Mouse (Mus musculus): ENCODE measurements around the gene Polg2.
"Not testable (repeated sequence)": the region's sequence is repeated elsewhere in the genome, so short reads cannot be mapped to it uniquely, and the experiment has no call there.

Polg2 gene

DNA sequence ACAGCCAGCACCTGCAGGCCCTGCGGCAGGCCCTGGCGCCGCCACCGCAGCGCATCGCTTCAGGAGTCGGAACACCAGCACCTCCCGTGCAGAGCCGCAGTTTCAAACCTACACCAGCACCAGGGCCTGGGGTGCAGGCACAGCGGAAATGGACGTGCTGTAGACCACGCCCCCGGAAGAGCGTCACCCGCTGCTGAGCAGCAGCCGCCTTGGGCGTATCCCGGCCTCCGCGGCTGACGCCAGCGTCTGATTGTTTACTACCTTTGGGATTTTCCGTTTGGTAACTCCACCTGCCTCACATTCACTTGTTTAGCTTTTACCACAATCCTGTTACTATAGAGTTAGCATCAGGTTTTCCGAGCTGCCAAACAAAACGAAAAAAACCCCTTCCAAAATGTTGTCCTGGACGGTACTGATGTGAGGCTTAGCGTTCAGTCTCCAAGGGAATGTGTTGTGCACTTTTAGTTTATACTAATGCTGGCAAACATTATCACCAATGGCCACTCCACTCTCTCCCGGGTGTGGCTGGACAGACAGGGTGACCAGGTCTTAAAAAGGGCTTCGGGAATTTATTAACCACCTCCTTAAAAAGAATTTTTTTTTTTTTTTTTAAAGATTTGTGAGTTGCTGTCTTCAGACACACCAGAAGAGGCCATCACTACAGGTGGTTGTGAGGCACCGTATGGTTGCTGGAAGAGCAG is at the start of gene Polg2:
Gene Polg2 (minus strand): TSS at position 150 of the 701 bp plus-strand sequence.
- DNase-seq (ENCODE audit: extremely low spot score) = peak; percentile 92

DNA sequence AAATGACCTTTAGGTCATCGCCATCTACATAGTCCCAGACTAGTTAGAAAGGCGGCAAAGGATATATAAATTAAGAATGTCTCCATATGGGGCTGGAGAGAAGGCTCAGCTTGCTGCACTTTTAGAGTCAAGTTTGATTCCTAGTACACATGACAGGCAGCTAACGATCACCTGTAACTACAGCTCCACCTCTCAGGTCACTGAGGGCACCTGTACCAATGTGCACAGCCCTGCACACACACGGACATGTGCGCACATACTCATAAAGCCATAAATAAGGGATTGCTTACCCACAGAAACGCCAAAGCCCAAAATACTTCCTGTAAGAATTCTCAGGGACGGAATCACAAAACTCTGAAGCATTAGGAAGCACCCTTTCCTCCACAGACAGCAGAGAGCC is 48.7 kb upstream of the Polg2 start:
- DNase-seq (ENCODE audit: extremely low spot score) = no peak

DNA sequence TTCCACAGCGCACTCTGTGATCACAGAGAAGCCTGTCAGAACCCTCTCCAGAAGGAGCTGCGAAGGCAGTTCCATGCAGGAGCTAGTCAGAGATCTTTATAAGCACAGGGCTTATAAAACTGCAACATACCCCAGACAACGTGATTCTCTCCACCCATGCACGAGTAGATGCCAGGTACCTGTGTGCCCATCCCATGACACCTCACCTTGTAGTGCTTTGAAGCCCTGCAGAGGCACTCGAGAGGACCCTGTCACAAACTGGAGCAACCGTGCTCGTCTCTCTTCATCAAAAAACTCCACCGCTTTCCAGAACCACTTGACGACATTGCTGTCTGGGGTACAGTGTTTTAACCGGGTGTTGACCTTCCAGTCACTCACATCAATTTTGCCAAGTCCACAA is 45.1 kb upstream of the Polg2 start:
- no peak for DNase-seq (ENCODE audit: extremely low spot score)

DNA sequence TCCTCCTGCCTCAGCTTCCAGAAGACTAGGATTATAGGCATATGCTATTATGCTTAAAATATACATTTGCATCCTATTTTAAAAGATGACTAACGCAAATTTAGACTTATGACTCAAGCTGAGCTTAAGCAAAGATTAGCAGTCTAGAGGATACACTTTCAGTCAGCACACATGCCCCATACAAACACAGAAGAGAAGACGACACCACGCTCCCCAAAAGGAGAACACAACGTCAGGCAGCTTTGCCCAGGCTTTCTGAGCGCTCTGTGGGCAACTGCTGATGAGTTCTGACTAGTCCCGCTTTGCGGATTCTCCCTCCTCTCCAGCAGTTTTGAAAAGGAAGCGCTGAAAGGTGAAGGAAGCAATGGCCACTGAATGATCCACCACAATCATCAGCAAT is 44.4 kb upstream of the Polg2 start:
- no peak for DNase-seq (ENCODE audit: extremely low spot score)

DNA sequence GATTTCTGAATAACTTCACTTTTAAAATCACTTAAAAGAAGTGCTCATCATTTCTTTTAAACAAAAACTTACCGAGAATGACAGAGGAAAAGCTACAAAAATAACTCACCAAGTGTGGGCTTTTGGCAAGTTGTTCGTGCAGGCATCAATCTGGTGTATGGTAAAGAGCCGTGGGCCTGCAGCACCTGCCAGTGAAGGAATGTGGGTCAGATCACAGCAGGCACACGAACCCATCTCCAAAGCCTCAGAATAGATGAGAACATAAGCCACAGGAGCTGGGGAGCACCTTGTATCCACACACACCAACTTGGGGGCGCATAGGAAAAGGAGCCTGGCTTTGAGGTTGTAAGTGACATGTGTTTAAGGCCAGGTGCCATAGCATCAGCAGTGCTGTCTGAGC is 43.6 kb upstream of the Polg2 start:
- no peak for DNase-seq (ENCODE audit: extremely low spot score)

DNA sequence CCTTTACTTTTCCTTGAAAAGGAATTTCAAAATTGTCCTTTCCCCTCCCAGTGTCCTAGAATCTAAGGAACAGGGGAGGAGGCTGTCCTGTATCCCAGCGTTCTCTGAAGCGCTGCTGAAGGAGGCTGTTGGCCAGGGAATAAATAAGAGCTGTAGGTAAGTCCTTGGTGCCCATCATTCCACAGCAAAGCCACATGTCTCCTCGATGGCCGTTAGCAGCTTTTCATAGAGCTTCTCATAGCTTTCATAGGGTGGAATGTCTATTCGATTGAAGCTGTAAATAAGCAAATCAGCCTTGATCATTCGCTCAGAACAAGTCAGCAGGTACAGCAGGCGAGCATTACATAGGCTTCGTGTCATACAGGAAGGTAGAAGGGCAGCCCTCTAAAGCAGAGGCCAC is 43.2 kb upstream of the Polg2 start:
- DNase-seq (ENCODE audit: extremely low spot score) = no peak

DNA sequence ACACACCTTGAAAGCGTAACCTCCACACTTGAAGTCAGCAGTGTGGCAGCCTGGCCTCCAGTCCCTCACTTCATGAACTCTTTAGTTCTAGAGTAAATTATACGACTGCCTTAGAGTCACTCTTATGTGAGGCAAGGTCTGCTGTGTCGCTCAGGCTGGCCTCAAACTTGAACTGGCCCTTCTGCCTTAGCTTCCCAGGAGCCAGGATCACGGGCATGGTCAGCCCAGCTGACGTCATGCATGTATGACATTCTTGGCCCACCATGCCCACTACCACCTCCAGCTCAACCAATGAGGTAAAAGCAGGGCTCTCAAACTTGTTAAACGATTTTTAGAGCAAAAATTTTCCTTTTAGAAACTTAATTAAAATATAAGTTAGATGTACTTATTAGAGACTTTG is 42.1 kb upstream of the Polg2 start:
- DNase-seq (ENCODE audit: extremely low spot score) = no peak

DNA sequence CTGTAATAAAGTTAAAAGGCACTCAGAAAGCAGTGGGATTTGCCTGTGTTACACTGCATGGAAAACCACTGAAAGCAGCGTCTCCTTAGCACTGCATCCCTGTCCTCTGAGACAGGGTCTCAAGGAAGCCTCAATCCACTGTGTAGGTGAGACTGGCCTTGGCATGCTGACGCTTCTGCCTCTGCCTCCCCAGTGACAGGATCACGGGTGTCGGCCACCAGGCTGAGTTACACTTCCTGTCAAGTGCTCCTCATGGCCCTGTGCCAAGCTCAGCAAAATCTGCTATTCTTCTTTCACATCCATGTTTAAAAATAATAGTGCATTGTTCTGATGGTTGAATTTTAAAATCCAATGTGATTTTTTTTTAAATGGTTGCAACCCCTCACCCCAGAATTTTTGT is 41.6 kb upstream of the Polg2 start:
- no peak for DNase-seq (ENCODE audit: extremely low spot score)

DNA sequence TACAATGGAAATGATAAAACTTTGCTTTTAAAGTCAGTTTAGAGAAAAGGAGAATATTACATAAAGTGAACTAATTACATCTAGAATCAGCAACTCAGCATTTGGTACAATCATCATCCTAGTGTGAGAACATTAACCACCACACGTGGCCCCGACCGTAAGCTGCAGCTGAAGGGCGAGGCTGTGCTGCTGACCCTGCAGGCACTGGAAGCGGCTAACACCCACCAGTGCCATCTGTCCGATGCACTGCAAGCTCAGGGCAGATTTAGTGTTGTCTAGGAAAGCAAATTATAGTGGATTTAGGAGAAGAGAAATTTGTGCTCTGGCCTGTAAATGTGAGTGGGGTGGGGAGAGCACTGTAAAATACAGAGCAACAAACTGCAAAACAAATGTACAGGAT is 40.9 kb upstream of the Polg2 start:
- DNase-seq (ENCODE audit: extremely low spot score) = no peak

DNA sequence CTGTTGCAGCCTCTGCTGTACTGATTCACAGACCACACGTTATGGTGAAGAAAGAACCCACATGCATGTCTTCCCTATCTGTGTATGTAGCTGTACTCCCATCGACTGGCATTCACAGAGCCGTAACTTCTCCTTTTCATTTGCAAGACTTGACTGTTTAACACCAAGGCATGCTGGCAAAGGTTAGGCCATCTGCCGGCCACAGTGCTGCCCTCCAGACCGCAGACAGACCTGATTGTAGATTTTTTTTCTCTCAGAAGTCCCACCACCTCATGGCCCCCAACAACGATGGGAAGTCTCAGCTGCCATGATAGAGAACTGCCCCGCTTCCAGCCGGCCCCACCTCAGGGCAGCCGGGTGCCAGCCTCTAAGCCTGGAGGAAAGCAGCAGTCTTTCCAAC is 40.3 kb upstream of the Polg2 start:
- no peak for DNase-seq (ENCODE audit: extremely low spot score)

DNA sequence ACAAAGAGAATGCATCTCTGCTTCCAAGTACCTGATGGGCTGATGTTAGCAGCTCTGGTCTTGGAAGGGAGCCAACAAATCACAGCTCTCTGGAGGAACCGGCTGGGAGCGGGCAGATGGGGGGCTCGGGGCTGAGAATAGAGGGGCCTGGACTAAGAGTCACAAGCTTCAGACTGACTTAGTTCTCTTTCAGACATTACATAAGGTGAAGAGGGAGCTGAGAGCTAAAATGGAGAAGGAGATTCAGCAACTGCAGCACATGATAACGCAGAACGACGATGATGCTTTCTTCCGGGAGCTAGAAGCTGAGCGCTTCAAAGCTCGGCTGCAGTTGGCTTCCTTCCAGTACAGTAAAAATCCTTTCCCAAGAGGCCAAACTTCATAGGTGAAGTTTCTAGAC is 39.0 kb upstream of the Polg2 start:
- DNase-seq (ENCODE audit: extremely low spot score) = no peak

DNA sequence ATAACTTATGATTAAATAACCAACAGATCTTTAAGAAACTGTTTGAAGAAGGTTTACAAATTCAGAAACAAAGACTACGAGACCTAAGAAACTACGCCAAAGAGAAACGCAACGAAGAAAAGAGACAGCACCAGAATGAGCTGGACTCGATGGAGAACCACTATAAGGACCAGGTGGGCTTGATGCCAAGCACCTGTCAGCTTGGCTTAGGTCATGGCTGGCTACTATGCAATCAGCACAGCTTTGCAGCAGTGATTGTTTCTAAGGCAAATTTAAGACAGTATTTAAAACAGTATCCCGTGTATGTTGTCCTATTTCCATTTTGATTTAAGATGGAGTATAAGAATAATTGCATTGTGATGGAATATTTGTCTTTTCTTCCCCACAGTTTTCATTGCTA is 38.5 kb upstream of the Polg2 start:
- no peak for DNase-seq (ENCODE audit: extremely low spot score)

DNA sequence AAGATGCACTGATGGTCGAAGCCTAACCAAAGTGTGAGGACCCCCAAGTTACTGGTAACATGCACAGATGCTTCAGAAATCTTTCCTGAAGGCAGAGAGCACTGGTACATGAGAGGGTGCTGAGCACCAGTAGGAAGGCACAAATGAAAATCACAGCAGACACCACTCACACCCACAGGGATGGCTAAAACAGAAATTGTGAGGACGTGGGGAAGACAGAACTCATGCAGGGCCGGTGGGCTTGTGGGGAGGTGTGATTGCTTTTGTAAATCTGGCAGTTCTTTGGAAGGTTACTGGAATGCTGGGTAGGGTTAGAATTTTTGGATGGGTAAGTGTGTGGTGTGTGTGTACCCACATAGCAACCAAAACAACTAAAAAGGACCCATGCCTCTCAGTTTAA is 37.8 kb upstream of the Polg2 start:
- no peak for DNase-seq (ENCODE audit: extremely low spot score)

DNA sequence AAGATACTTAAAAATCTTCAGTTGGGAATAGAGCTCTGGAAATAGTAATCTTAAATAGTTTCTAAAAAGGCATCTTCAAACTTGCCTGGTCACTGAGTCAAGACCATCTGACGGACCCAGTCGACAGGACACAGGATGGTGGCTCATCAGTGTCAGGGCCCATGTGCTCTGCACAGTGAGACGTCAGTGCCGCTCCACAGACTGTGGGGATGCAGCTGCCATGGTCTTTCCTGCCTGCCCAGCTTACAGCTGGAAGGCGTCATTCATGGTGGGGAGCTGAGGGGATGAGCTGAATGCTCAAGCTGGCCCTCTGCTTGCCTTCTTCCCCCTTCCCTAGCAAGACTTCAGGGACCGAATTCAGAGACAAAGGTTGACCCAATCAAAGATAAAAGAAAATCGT is 37.0 kb upstream of the Polg2 start:
- DNase-seq (ENCODE audit: extremely low spot score) = no peak

DNA sequence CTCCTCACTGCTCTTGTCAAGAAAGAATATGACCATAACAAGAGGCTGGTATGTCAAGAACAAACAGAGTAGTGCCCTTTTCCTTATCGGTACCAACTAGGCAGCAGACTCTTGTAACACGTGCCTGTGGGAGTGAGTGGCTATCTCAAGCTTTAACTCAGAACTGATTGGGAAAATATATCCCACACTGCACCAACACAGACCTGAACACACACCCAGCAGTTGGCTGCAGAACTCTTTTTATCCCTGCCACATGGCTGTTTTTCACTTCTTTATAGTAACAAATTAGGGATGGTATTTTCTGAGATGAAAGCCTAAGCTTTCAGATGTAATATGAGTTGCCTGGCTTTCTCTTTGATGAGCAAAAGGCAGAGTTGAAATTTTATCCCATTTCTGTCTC is 36.4 kb upstream of the Polg2 start:
- no peak for DNase-seq (ENCODE audit: extremely low spot score)

DNA sequence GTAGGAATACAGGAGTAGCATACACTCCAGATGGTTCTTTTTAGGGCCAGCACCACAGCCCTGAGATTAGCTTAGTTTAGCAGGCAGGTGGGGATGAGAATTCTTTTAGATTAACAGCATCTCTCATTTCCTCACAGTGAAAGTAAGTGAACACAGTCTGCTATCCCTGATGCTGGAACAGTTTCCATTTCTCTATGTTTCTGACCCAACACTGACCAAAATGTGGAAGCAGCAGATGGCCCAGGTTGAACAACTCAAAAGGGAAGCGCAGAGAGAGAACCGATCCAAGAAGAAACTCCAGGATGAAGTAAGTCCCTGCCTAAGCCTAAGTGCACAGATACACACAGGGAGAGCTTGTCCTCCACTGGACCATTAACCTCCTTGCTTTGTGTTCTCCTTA is 36.0 kb upstream of the Polg2 start:
- DNase-seq (ENCODE audit: extremely low spot score) = no peak

DNA sequence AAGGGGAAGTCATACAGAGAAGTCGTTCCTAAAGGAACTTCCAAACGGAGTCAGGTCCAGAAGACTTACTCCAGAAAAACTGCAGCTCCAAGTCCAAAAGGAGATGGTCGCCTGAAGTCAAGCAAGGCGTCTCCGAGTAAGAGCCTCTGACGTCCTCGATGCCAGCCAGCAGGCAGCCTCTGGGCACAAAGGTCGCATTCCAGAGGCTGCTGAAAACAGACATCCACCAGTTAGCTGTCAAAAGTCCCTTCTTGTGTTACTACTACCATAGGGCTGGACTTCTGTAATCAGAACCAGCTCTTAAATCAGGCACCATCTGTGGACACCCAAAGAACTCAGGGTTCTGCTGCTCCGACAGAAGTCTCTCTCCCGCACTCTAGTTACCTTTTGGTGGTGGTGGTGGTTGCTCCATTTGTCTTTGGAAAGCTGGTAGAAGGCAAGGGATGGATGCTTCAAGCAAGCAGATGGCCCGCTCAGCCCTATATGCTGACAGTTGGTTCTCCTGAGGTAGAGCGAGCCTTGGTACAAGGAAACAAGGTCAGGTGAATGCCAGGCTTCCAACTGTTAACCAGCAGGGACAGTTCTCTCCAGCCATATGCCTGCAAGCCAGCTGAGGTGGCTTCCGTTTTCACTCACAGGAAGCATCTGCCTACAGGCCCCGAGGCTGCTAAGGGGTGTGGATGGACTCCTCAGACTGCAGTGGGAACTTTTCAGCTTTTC is 35.4 kb upstream of the Polg2 start:
- no peak for DNase-seq (ENCODE audit: extremely low spot score)

DNA sequence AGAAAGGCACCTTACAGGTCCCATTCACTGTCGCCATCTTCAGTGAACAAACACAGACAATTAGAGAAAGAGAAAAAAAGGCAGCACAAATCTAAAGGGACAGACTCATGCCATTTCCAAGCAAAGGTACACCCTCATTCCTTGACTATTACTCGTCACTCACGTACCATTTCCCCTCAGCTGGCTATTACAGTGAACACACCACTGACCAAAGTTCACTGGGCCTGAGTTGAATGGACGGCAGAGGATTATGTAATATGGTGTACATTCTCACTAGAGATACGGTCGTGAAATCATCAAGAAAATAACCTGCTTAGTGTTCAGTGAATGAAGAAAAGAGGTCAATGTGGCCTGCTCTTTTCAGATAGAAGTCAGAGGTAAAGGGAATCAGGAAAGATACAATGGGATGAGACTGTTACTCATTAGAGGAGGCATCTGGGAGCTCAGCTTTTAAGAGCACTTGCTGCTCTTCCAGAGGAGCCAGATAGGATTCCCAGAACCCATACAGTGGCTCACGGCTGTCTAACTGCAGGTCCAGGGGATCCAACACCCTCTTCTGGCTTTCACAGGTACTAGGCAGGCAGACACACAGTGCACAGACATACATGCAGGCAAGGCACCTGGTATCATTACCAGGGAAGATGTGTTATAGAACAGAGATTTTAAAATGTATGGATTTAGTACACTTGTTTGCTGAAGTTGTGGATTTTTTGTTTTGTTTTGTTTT is 33.2 kb upstream of the Polg2 start:
- no peak for DNase-seq (ENCODE audit: extremely low spot score)

DNA sequence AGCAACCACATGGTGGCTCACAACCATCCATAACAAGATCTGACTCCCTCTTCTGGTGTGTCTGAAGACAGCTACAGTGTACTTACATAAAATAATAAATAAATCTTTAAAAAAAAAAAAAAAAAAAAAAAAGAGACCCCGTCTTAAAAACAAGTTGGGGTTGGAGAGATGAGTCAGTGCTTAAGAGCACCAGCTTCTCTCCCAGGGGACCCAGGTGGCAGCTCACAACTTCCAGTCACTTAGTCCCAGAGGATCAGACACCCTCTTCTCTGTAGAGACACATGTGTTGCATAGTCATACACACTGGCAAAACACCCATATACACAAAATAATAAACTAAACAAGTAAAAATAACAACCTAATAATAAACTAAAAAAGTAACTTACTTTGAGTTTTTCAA is 28.1 kb upstream of the Polg2 start:
- DNase-seq (ENCODE audit: extremely low spot score) = not testable (repeated sequence)

DNA sequence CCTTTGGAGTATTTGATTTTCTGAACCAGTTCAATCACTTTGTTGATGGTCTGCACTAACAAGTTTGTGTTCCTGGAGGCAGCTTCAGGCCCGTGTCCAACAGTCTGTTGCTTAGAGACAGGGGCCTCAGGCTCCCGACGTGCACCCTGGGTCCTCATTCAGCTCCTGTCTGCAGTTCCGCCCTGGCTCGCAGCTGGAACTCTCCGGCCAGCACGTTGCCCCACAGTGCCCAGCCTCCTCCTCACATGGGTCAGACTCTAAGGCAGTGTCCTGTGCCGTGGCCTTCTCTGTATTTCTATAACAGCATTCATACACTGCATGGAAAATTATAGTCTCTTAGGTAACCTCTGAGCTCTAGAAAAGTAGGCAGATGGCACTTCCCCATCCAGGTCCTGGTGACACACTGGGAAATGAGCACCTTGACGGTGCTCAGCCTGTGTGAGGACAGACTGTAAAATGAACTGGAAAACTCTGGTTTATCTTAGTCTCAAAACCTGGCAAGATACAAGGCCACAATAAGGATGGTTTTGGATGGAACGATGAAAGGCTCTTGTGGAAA is 22.8 kb upstream of the Polg2 start:
- DNase-seq (ENCODE audit: extremely low spot score) = no peak

DNA sequence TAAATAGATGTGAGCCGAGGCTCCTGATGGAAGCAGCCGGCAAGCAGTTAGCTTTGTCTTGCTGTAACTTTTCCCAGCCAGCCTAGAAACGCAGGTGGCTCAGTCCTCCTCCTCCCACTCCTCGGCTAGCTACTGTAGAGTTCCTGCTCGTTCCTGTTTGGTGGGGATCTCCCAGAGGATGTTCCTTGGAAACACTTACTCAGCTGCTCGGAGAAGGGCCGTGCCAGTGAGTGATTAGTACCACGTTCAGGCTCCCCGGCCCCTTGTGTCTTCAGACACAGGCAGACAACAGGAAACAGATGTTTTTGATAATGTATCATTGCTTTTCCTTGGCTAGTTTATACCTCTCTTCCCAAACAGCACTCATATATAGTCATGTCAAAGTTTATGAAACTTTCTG is 16.3 kb upstream of the Polg2 start:
- no peak for DNase-seq (ENCODE audit: extremely low spot score)

DNA sequence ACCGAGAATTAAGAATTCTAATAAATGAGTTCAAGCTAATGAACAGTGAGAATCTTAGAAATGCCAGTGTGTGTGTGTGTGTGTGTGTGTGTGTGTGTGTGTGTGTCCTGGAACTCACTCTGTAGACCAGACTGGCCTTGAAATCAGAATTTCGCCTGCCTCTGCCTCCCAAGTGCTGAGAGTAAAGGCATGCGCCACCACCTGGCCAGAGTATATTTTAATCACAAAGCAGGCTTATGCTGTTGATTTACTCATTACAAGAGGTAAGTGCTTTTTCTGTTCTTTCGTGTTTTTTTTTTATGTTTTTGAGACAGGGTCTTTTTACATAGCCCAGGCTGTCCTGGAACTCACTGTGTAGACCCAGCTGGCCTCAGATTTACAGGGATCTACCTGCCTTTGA is 14.5 kb upstream of the Polg2 start:
- DNase-seq (ENCODE audit: extremely low spot score) = no peak

DNA sequence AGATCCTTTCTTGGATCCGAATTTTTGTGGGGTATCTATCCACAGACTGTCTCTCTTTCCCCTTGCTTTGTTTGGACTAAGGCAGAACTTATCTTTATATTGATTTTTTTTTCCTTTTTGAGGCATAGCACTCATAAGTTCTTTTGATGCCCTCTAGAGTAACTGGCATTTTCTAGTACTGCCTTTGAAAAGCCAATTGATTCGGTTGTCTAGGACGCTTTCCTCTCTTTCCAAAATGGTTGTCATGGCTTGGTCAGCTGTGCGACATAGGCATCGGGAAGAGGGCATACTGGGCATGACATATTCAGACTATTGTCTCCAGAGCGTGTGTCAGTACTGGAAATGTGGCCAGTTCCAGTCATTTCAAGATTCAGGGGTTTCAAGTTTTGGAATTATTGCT is 10.3 kb upstream of the Polg2 start:
- DNase-seq (ENCODE audit: extremely low spot score) = peak; percentile 44

Measured in embryo, embryonic 9.5 days (tissue).